Mouse (Mus musculus) ES-E14 (cell line): ENCODE results near the gene Gm6614.

ENCODE experiments used
- CHD2 ChIP-seq: IDR thresholded peaks from 2 replicates; pipeline ENCODE4 v1.6.1; 2014; ENCODE audit warnings: mild to moderate bottlenecking, low read depth, low read length, inconsistent platforms
- HCFC1 ChIP-seq: IDR thresholded peaks from 2 replicates; pipeline ENCODE4 v1.6.1; 2012; ENCODE audit warnings: low read length, inconsistent platforms, borderline replicate concordance; ENCODE audit not compliant: insufficient read depth
- MAFK ChIP-seq: IDR thresholded peaks from 2 replicates; pipeline ENCODE4 v1.6.1; 2014; ENCODE audit warnings: mild to moderate bottlenecking, low read depth, low read length, inconsistent platforms; ENCODE audit not compliant: insufficient read depth
- ZC3H11A ChIP-seq: IDR thresholded peaks from 2 replicates; pipeline ENCODE4 v1.6.1; 2012; ENCODE audit warnings: low read depth, mild to moderate bottlenecking, inconsistent platforms, low read length, borderline replicate concordance
- ZNF384 ChIP-seq: IDR thresholded peaks from 2 replicates; pipeline ENCODE4 v1.6.1; 2012; ENCODE audit warnings: low read depth, low read length, inconsistent platforms

DNA sequence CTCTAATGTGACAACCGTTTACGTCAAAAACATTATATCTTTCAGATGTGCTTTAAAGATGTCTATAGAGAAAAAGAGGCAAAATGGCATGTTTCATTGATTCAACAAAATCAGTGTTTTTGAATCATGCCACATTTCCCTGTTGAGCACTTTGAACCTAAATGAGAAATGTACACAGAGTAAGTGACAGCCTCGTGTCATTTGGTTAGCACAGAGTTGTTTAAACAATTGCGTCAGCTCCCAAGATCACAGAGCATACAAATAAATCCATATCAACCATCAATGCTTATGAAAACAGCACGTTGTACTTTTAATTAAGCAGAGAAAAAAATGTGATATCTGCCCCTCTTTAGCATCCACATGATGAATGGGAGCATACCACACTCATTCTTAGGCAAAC lies 50.7 kb downstream of the Gm6614 start:
- TF ChIP-seq MAFK (no peak), HCFC1 (no peak), ZC3H11A (no peak), CHD2 (no peak), ZNF384 (no peak)
